Mouse (Mus musculus): ENCODE data around the gene 1700042G07Rik. TPM values are rescaled to one million over a fixed set of nuclear protein-coding genes. Genes with fewer than 3 reads are reported as not detected.

The 1700042G07Rik gene
- polyA plus RNA-seq, 1 experiment = not detected

- Histone ChIP-seq H3K27ac (ENCODE audit: insufficient read depth, low read length) (no peak overlapping the region), H3K4me3 (ENCODE audit: insufficient read depth, low read length) (no peak overlapping the region), H3K4me1 (ENCODE audit: control insufficient read depth, insufficient read depth, low read length) (peaks cover 4% of the 10 kb centered on the region; the same call in 1 of the 2 replicates)
- TF ChIP-seq POLR2A (IDR thresholded peaks at IDR 0.05; ENCODE audit: low read depth, low read length) = no peak
- no peak for TF ChIP-seq CTCF (IDR thresholded peaks at IDR 0.05; ENCODE audit: borderline replicate concordance, insufficient read depth, low read length)
Measured at GRCm38 (mm10) chr4:116159912-116160311, 13.3 kb upstream of the 1700042G07Rik start.

GRCm38 (mm10) chr4:116160769-116161168 is 12.4 kb upstream of the 1700042G07Rik start:
- peaks cover 12% of the 10 kb centered on the region for H3K4me1 ChIP-seq (ENCODE audit: control insufficient read depth, insufficient read depth, low read length)
- no peak overlapping the region for H3K4me3 ChIP-seq (ENCODE audit: insufficient read depth, low read length)
- TF ChIP-seq CTCF (IDR thresholded peaks at IDR 0.05; ENCODE audit: borderline replicate concordance, insufficient read depth, low read length) (no peak), POLR2A (IDR thresholded peaks at IDR 0.05; ENCODE audit: low read depth, low read length) (no peak)
- no peak overlapping the region for H3K27ac ChIP-seq (ENCODE audit: insufficient read depth, low read length)

- peaks cover 15% of the 10 kb centered on the region for H3K4me1 ChIP-seq (ENCODE audit: control insufficient read depth, insufficient read depth, low read length)
- H3K4me3 ChIP-seq (ENCODE audit: insufficient read depth, low read length) = no peak overlapping the region
- H3K27ac ChIP-seq (ENCODE audit: insufficient read depth, low read length) = no peak overlapping the region
- TF ChIP-seq POLR2A (IDR thresholded peaks at IDR 0.05; ENCODE audit: low read depth, low read length) (no peak), CTCF (IDR thresholded peaks at IDR 0.05; ENCODE audit: borderline replicate concordance, insufficient read depth, low read length) (no peak)
Measured at GRCm38 (mm10) chr4:116162142-116162541, 11.0 kb upstream of the 1700042G07Rik start.

- TF ChIP-seq POLR2A (IDR thresholded peaks at IDR 0.05; ENCODE audit: low read depth, low read length) = no peak; the same call in 1 of the 2 replicates
- TF ChIP-seq CTCF (IDR thresholded peaks at IDR 0.05; ENCODE audit: borderline replicate concordance, insufficient read depth, low read length) = no peak
- peaks cover 15% of the 10 kb centered on the region for H3K4me1 ChIP-seq (ENCODE audit: control insufficient read depth, insufficient read depth, low read length)
- no peak overlapping the region for H3K4me3 ChIP-seq (ENCODE audit: insufficient read depth, low read length)
- 0 out of 2 replicates have a peak overlapping the region, but pooled peaks have one; percentile 13 for H3K27ac ChIP-seq (ENCODE audit: insufficient read depth, low read length)
Measured at GRCm38 (mm10) chr4:116164759-116165554, 8.2 kb upstream of the 1700042G07Rik start.

GRCm38 (mm10) chr4:116165708-116166407 is 7.3 kb upstream of the 1700042G07Rik start:
- no peak overlapping the region for H3K4me3 ChIP-seq (ENCODE audit: insufficient read depth, low read length)
- TF ChIP-seq POLR2A (IDR thresholded peaks at IDR 0.05; ENCODE audit: low read depth, low read length) (no peak), CTCF (IDR thresholded peaks at IDR 0.05; ENCODE audit: borderline replicate concordance, insufficient read depth, low read length) (no peak)
- peaks cover 15% of the 10 kb centered on the region for H3K4me1 ChIP-seq (ENCODE audit: control insufficient read depth, insufficient read depth, low read length)
- H3K27ac ChIP-seq (ENCODE audit: insufficient read depth, low read length) = no peak overlapping the region

GRCm38 (mm10) chr4:116167404-116167803 is 5.8 kb upstream of the 1700042G07Rik start, which contains the start of gene Tspan1:
TSS of gene Tspan1 (minus strand) at chr4:116167601.
- peaks cover 15% of the 10 kb centered on the region for H3K4me1 ChIP-seq (ENCODE audit: control insufficient read depth, insufficient read depth, low read length)
- H3K27ac ChIP-seq (ENCODE audit: insufficient read depth, low read length) = no peak within 1 kb of the TSS
- H3K4me3 ChIP-seq (ENCODE audit: insufficient read depth, low read length) = no peak within 1 kb of the TSS
- TF ChIP-seq CTCF (IDR thresholded peaks at IDR 0.05; ENCODE audit: borderline replicate concordance, insufficient read depth, low read length) (no peak), POLR2A (IDR thresholded peaks at IDR 0.05; ENCODE audit: low read depth, low read length) (no peak)

- TF ChIP-seq POLR2A (IDR thresholded peaks at IDR 0.05; ENCODE audit: low read depth, low read length) = no peak
- peak; percentile 47; the same call in 1 of the 2 replicates for TF ChIP-seq CTCF (IDR thresholded peaks at IDR 0.05; ENCODE audit: borderline replicate concordance, insufficient read depth, low read length)
- no peak overlapping the region for H3K4me3 ChIP-seq (ENCODE audit: insufficient read depth, low read length)
- peaks cover 15% of the 10 kb centered on the region for H3K4me1 ChIP-seq (ENCODE audit: control insufficient read depth, insufficient read depth, low read length)
- H3K27ac ChIP-seq (ENCODE audit: insufficient read depth, low read length) = no peak overlapping the region
Measured at GRCm38 (mm10) chr4:116168617-116169352, 4.4 kb upstream of the 1700042G07Rik start.

GRCm38 (mm10) chr4:116169353-116169672 is 3.9 kb upstream of the 1700042G07Rik start:
- no peak for TF ChIP-seq POLR2A (IDR thresholded peaks at IDR 0.05; ENCODE audit: low read depth, low read length)
- TF ChIP-seq CTCF (IDR thresholded peaks at IDR 0.05; ENCODE audit: borderline replicate concordance, insufficient read depth, low read length) = no peak
- Histone ChIP-seq H3K4me1 (ENCODE audit: control insufficient read depth, insufficient read depth, low read length) (peaks cover 15% of the 10 kb centered on the region), H3K4me3 (ENCODE audit: insufficient read depth, low read length) (no peak overlapping the region), H3K27ac (ENCODE audit: insufficient read depth, low read length) (no peak overlapping the region)

- Histone ChIP-seq H3K27ac (ENCODE audit: insufficient read depth, low read length) (no peak overlapping the region), H3K4me1 (ENCODE audit: control insufficient read depth, insufficient read depth, low read length) (peaks cover 15% of the 10 kb centered on the region), H3K4me3 (ENCODE audit: insufficient read depth, low read length) (no peak overlapping the region)
- TF ChIP-seq CTCF (IDR thresholded peaks at IDR 0.05; ENCODE audit: borderline replicate concordance, insufficient read depth, low read length) (no peak), POLR2A (IDR thresholded peaks at IDR 0.05; ENCODE audit: low read depth, low read length) (no peak)
Measured at GRCm38 (mm10) chr4:116173752-116174151, 580 bp downstream of the 1700042G07Rik start.
